Mouse (Mus musculus): ENCODE results near the gene Rfx6.

DNA sequence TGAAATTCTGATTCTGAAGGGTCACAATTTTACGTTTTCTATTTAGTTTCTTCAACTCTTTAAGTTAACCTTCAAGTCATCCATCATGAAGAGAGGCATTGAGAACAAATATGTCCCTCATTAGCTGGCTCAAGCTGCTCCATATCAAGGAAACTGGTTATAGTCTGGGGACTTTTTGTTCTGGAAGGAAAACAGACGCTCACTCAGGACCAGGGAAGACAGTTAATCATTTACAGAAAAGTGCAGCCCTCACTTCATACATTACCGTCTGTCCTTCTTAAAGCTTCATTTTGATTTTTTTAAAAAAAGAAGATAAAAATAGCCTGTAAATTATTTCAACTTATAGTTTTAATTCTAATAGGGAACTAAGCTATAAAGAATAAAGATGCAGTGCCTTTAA lies 43.3 kb downstream of the Rfx6 start:
- TF ChIP-seq GATA1 (IDR thresholded peaks at IDR 0.05; ENCODE audit: borderline replicate concordance, low read length) (no peak), FLI1 (IDR thresholded peaks at IDR 0.05; ENCODE audit: low read length) (no peak)
